Mouse (Mus musculus): ENCODE results near the gene Fmo1.

DNA sequence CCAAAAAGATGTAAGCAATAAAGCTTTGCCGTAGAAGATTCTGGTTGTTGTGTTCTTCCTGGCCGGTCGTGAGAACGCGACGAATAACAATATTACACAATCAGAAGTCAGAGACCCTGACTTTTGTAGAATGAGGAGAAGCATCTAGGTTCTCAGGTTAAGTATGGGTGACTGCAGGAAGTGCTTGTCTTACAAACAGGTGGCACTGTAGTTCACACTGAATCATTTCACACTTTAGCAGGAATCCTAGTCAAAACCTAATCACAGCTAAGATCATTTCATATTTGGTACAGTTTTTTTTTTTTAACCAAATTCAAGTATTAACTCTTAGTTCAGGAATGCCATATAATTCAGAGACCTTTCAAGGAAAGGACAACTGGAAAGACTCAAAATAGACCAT lies 18.9 kb downstream of the Fmo1 start:
- TF ChIP-seq CTCF (IDR thresholded peaks at IDR 0.05; ENCODE audit: borderline replicate concordance, insufficient read depth, low read length), result no peak
- no peak for TF ChIP-seq POLR2A (IDR thresholded peaks at IDR 0.05; ENCODE audit: low read depth, low read length)
